Mouse (Mus musculus) embryonic fibroblast, embryonic 13.5 days (primary cell): ENCODE measurements around the gene Zfp248.

Experiments
- CTCF ChIP-seq: IDR thresholded peaks from 2 replicates; pipeline ENCODE4 v1.5.1; 2011; ENCODE audit warnings: mild to moderate bottlenecking, control low read depth, low read length, moderate library complexity, borderline replicate concordance; ENCODE audit not compliant: insufficient read depth
- POLR2A ChIP-seq: IDR thresholded peaks from 2 replicates; pipeline ENCODE4 v1.6.1; 2011; ENCODE audit warnings: low read depth, mild to moderate bottlenecking, control low read depth, low read length, moderate library complexity

DNA sequence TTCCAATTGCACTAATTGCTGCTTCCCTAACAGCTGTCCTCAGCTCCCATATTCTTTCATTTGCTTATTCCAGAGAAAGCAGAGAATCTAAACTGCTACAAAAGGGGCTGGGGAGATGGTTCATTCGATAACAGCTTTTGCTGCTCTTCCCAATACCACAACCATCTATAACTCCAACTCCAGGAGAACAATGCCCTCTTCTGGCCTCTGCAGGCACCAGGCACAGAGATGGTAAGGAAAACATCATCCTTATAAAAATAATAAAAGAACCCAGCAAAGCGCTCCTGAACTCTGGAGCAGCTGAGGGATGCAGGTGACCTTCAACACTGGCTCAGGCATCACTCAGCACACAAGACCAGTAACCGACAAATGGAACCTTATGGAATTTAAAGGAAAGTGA is 69.4 kb downstream of the Zfp248 start:
- TF ChIP-seq POLR2A = no peak
- no peak for TF ChIP-seq CTCF
